Mouse (Mus musculus) layer of hippocampus, postnatal 36 days (tissue): ENCODE measurements around the gene Cntnap1. TPM values are rescaled to one million over a fixed set of nuclear protein-coding genes. Genes with fewer than 3 reads are reported as not detected.
"Not testable (repeated sequence)": the region's sequence is repeated elsewhere in the genome, so short reads cannot be mapped to it uniquely, and the experiment has no call there.

Experiments
- DNase-seq, 2 experiments: peaks; one replicate each; pipeline ENCODE4 v3.0.0; 2022
- total RNA-seq, 2 experiments: library from RNA; stranded (reverse); gene quantifications; 2 replicates each; pipeline ENCODE4 v1.2.3; 2021

Gene Cntnap1
- total RNA-seq, 2 experiments from 2014 or later = 168 to 169 TPM

- DNase-seq = no peak
These were observed 20.9 kb upstream of the Cntnap1 start for GRCm38 (mm10) chr11:101149178-101150105.

- DNase-seq = no peak
These were observed 19.3 kb upstream of the Cntnap1 start for GRCm38 (mm10) chr11:101151063-101151462.

GRCm38 (mm10) chr11:101152825-101153224, 17.5 kb upstream of the Cntnap1 start:
- no peak for DNase-seq

- DNase-seq = no peak
These were observed 15.7 kb upstream of the Cntnap1 start for GRCm38 (mm10) chr11:101154648-101155047.

- DNase-seq = no peak
These were observed 15.2 kb upstream of the Cntnap1 start for GRCm38 (mm10) chr11:101155151-101155550.

- DNase-seq = peak; percentile 74 to 81
These were observed 14.5 kb upstream of the Cntnap1 start, which contains the start of gene Tubg2 for GRCm38 (mm10) chr11:101155728-101156371. Tubg2 (plus strand) TSS chr11:101155907.

- not testable (repeated sequence) for DNase-seq
These were observed 10.2 kb upstream of the Cntnap1 start for GRCm38 (mm10) chr11:101160151-101160550.

- DNase-seq = not testable (repeated sequence)
These were observed 9.3 kb upstream of the Cntnap1 start for GRCm38 (mm10) chr11:101160981-101161505.

- no peak for DNase-seq
These were observed 8.8 kb upstream of the Cntnap1 start for GRCm38 (mm10) chr11:101161551-101161950.

- no peak for DNase-seq
These were observed 8.0 kb upstream of the Cntnap1 start for GRCm38 (mm10) chr11:101162301-101162700.

- DNase-seq = no peak
These were observed 7.6 kb upstream of the Cntnap1 start for GRCm38 (mm10) chr11:101162772-101163171.

GRCm38 (mm10) chr11:101163476-101164350, 6.6 kb upstream of the Cntnap1 start:
- DNase-seq = no peak

GRCm38 (mm10) chr11:101164351-101164665, 6.0 kb upstream of the Cntnap1 start:
- DNase-seq = no peak

- no peak for DNase-seq
These were observed 5.4 kb upstream of the Cntnap1 start for GRCm38 (mm10) chr11:101164677-101165580.

- no peak for DNase-seq
These were observed 4.0 kb upstream of the Cntnap1 start for GRCm38 (mm10) chr11:101166357-101166756.

- no peak for DNase-seq
These were observed 2.9 kb upstream of the Cntnap1 start for GRCm38 (mm10) chr11:101167211-101167962.

GRCm38 (mm10) chr11:101167963-101168300, 2.4 kb upstream of the Cntnap1 start:
- no peak for DNase-seq

- no peak for DNase-seq
These were observed 1.9 kb upstream of the Cntnap1 start for GRCm38 (mm10) chr11:101168301-101168980.

GRCm38 (mm10) chr11:101169301-101170107, 819 bp upstream of the Cntnap1 start:
- no peak for DNase-seq
